In genomic region chr2:158204114-158204513, GRCm38 (mm10) we compare ENCODE assay signal across 9 mouse cellular contexts. TPM values are rescaled to one million over a fixed set of nuclear protein-coding genes. Genes with fewer than 3 reads are reported as not detected.
DNase-seq lines count a peak whose midpoint lies in the region; ATAC-seq and TF ChIP-seq lines count a peak whose summit lies in the region.
"Had no signal": no experiment of that assay in that cellular context is flagged by ENCODE, and none has a peak within 500 bp of the region (broad histone marks: within the 10 kb centered on the region; RNA-seq: fewer than 3 reads in every experiment).

No protein-coding gene starts in this region.

- H3K9me3 ChIP-seq in G1E (replicated peaks): no peaks in the 10 kb centered on the region

- peak; percentile 56 for DNase-seq in G1E (ENCODE audit: low spot score)
- peak; percentile 87 for DNase-seq in brain, adult 2 months (ENCODE audit: low read depth, low spot score)
- peak; percentile 89 for DNase-seq in heart, postnatal 4 days
- DNase-seq in layer of hippocampus, postnatal 10 days (ENCODE audit: low spot score in 2 of 2): peak; percentile 78 to 87
- peak; percentile 71 for DNase-seq in right cerebral cortex, postnatal 25 days
- DNase-seq in urinary bladder, postnatal 25 days (ENCODE audit: low spot score): peak; percentile 90

- peaks cover 18% of the 10 kb centered on the region for H3K27me3 ChIP-seq in G1E (ENCODE audit: insufficient read depth, low read length)

- no peak overlapping the region for H3K4me3 ChIP-seq in G1E (ENCODE audit: low read depth, low read length)

- H3K36me3 ChIP-seq in G1E (replicated peaks): no peaks in the 10 kb centered on the region

- peak; percentile 94 for TF ChIP-seq CTCF in G1E (IDR thresholded peaks at IDR 0.05; ENCODE audit: low read depth, low read length)

- no peak; the same call in 1 of the 2 replicates for ATAC-seq in G1E (ENCODE audit: extremely low read depth, insufficient number of reproducible peaks, low FRiP score, poor library complexity, severe bottlenecking)
- ATAC-seq in erythroblast, adult 5-6 weeks (replicated peaks; ENCODE audit: low FRiP score, poor library complexity, severe bottlenecking): peak; percentile 59; the same call in 1 of the 2 replicates
- ATAC-seq in megakaryocyte, adult 5-6 weeks (ENCODE audit: poor library complexity, severe bottlenecking): peak; percentile 79

- no peaks in the 10 kb centered on the region for H3K4me1 ChIP-seq in G1E (ENCODE audit: insufficient read depth, low read depth, low read length)

RNA-seq across cellular contexts. Expression of gene D630003M21Rik, which starts 24.9 kb away (rescaled TPM):
- not detected in 2 replicates for total RNA-seq in G1E (2014; fragmentation: Nextera tagmentation)
- total RNA-seq in G1E (2017): under 0.01 TPM in 1 of 2 replicates, not detected in the other
- not detected in 2 replicates for polyA plus RNA-seq in G1E (2012)
- total RNA-seq in erythroblast, adult 5-6 weeks (2015; ENCODE audit: low replicate concordance): not detected in 2 replicates
- total RNA-seq in erythroblast, adult 5-6 weeks (2017; ENCODE audit: low replicate concordance): not detected in 2 replicates
- 1 to 10 TPM; 6.4 to 6.6 TPM for total RNA-seq in heart, postnatal 4 days (2021)
- total RNA-seq in layer of hippocampus, postnatal 10 days (2021): 1 to 10 TPM; 4.3 to 4.4 TPM
- not detected in 2 replicates for total RNA-seq in megakaryocyte, adult 5-6 weeks (2015)
- total RNA-seq in megakaryocyte, adult 5-6 weeks (2017): not detected in 2 replicates

RNA-seq across cellular contexts. Expression of gene Bpi, which starts 53.8 kb away (rescaled TPM):
- total RNA-seq in G1E (2014; fragmentation: Nextera tagmentation) (not detected in 2 replicates), G1E (2017) (not detected in 2 replicates)
- not detected in 2 replicates for polyA plus RNA-seq in G1E (2012)
- not detected in 2 replicates for total RNA-seq in erythroblast, adult 5-6 weeks (2015; ENCODE audit: low replicate concordance)
- not detected in 2 replicates for total RNA-seq in erythroblast, adult 5-6 weeks (2017; ENCODE audit: low replicate concordance)
- total RNA-seq in heart, postnatal 4 days (2021): not detected
- not detected for total RNA-seq in layer of hippocampus, postnatal 10 days (2021)
- total RNA-seq in megakaryocyte, adult 5-6 weeks (2015): not detected in 2 replicates
- total RNA-seq in megakaryocyte, adult 5-6 weeks (2017): 0.08 TPM in 1 of 2 replicates, not detected in the other
- polyA plus RNA-seq: heart, embryonic 14.5 days had no signal

RNA-seq across cellular contexts. Expression of gene Tgm2, which starts 57.9 kb away (rescaled TPM):
- total RNA-seq in G1E (2014; fragmentation: Nextera tagmentation) (17.2 and 18.7 TPM in 2 replicates), G1E (2017) (23.0 and 23.5 TPM in 2 replicates)
- 29.8 and 37.0 TPM in 2 replicates for polyA plus RNA-seq in G1E (2012)
- total RNA-seq in erythroblast, adult 5-6 weeks (2015; ENCODE audit: low replicate concordance): 2.1 and 3.8 TPM in 2 replicates
- 6.6 and 9.6 TPM in 2 replicates for total RNA-seq in erythroblast, adult 5-6 weeks (2017; ENCODE audit: low replicate concordance)
- total RNA-seq in heart, postnatal 4 days (2021): 100 to 1,000 TPM; 254 to 273 TPM
- total RNA-seq in layer of hippocampus, postnatal 10 days (2021): 1 to 10 TPM; 5.7 to 6.8 TPM
- total RNA-seq in megakaryocyte, adult 5-6 weeks (2015): 0.71 and 1.0 TPM in 2 replicates
- total RNA-seq in megakaryocyte, adult 5-6 weeks (2017): 2.1 and 2.6 TPM in 2 replicates

Comparison
In these comparisons a context has a peak if more than half of its experiments do, and no peak if none do; other contexts are left out.
1. RNA of gene D630003M21Rik, which starts 24.9 kb away (total RNA-seq): 6.4 to 6.6 TPM in heart, postnatal 4 days and 4.3 to 4.4 TPM in layer of hippocampus, postnatal 10 days; under 0.01 TPM in G1E, not detected in erythroblast, adult 5-6 weeks and not detected in megakaryocyte, adult 5-6 weeks; every median in the first group is over 4 times any median in the second.
2. RNA of gene Tgm2, which starts 57.9 kb away (total RNA-seq): 254 to 273 TPM in heart, postnatal 4 days; 17.2 to 23.5 TPM in G1E, 5.7 to 6.8 TPM in layer of hippocampus, postnatal 10 days, 2.1 to 9.6 TPM in erythroblast, adult 5-6 weeks and 0.71 to 2.6 TPM in megakaryocyte, adult 5-6 weeks; every median in the first group is over 10 times any median in the second.
3. Peak in every context shown above with its lines, with median percentiles within 50 percentile points of each other: DNase-seq.